Mouse (Mus musculus): ENCODE measurements around the gene 1700001C02Rik. TPM values are rescaled to one million over a fixed set of nuclear protein-coding genes. Genes with fewer than 3 reads are reported as not detected.

Gene 1700001C02Rik
- total RNA-seq, 1 experiment: not detected

- no peak overlapping the region for H3K4me3 ChIP-seq (ENCODE audit: insufficient read depth in 1 of 2, low read depth in 1 of 2, low read length in 2 of 2, poor library complexity in 1 of 2, severe bottlenecking in 1 of 2)
- in situ Hi-C loops (cut with MboI; ENCODE audit: low sequenced_read_pairs in 2 of 2, unreplicated experiment in 2 of 2): no loop called here
- no peak overlapping the region for H3K27ac ChIP-seq (ENCODE audit: insufficient read depth, low read depth, low read length, poor library complexity, severe bottlenecking)
- no peaks in the 10 kb centered on the region for H3K9me3 ChIP-seq (ENCODE audit: control insufficient read depth, insufficient read depth, low read depth, low read length)
- no peak overlapping the region for H3K9ac ChIP-seq (ENCODE audit: insufficient read depth, low read depth, low read length, poor library complexity, severe bottlenecking)
- H3K36me3 ChIP-seq (ENCODE audit: control insufficient read depth, insufficient read depth, low read length, poor library complexity, severe bottlenecking): no peaks in the 10 kb centered on the region
- no peaks in the 10 kb centered on the region for H3K4me1 ChIP-seq (ENCODE audit: control insufficient read depth in 2 of 2, insufficient read depth in 2 of 2, low read length in 2 of 2, poor library complexity in 1 of 2)
- TF ChIP-seq HCFC1 (IDR thresholded peaks at IDR 0.05; ENCODE audit: borderline replicate concordance, insufficient read depth, low read length): no peak
- no peak for TF ChIP-seq ZNF384 (IDR thresholded peaks at IDR 0.05; ENCODE audit: low read depth, low read length)
- TF ChIP-seq ZC3H11A (IDR thresholded peaks at IDR 0.05; ENCODE audit: borderline replicate concordance, low read depth, low read length): no peak
- no peak for TF ChIP-seq MAFK (IDR thresholded peaks at IDR 0.05; ENCODE audit: insufficient read depth, low read depth, low read length)
- TF ChIP-seq CHD2 (IDR thresholded peaks at IDR 0.05; ENCODE audit: low read depth, low read length): no peak
- DNase-seq (ENCODE audit: low read depth, low spot score): no peak
These were observed 17.7 kb downstream of the 1700001C02Rik start for GRCm38 (mm10) chr5:30483533-30483932.

GRCm38 (mm10) chr5:30484591-30484990, 18.7 kb downstream of the 1700001C02Rik start:
- no peaks in the 10 kb centered on the region for H3K36me3 ChIP-seq (ENCODE audit: control insufficient read depth, insufficient read depth, low read length, poor library complexity, severe bottlenecking)
- no peak overlapping the region for H3K9ac ChIP-seq (ENCODE audit: insufficient read depth, low read depth, low read length, poor library complexity, severe bottlenecking)
- H3K9me3 ChIP-seq (ENCODE audit: control insufficient read depth, insufficient read depth, low read depth, low read length): no peaks in the 10 kb centered on the region
- no peak overlapping the region for H3K27ac ChIP-seq (ENCODE audit: insufficient read depth, low read depth, low read length, poor library complexity, severe bottlenecking)
- H3K4me1 ChIP-seq (ENCODE audit: control insufficient read depth in 2 of 2, insufficient read depth in 2 of 2, low read length in 2 of 2, poor library complexity in 1 of 2): no peaks in the 10 kb centered on the region
- no peak for DNase-seq (ENCODE audit: low read depth, low spot score)
- H3K4me3 ChIP-seq (ENCODE audit: insufficient read depth in 1 of 2, low read depth in 1 of 2, low read length in 2 of 2, poor library complexity in 1 of 2, severe bottlenecking in 1 of 2): no peak overlapping the region
- TF ChIP-seq CHD2 (IDR thresholded peaks at IDR 0.05; ENCODE audit: low read depth, low read length) (no peak), ZC3H11A (IDR thresholded peaks at IDR 0.05; ENCODE audit: borderline replicate concordance, low read depth, low read length) (no peak), HCFC1 (IDR thresholded peaks at IDR 0.05; ENCODE audit: borderline replicate concordance, insufficient read depth, low read length) (no peak), MAFK (IDR thresholded peaks at IDR 0.05; ENCODE audit: insufficient read depth, low read depth, low read length) (no peak)
- in situ Hi-C loops (cut with MboI; ENCODE audit: low sequenced_read_pairs in 2 of 2, unreplicated experiment in 2 of 2): no loop called here

- no peak for TF ChIP-seq ZNF384 (IDR thresholded peaks at IDR 0.05; ENCODE audit: low read depth, low read length)
- no peak for TF ChIP-seq CHD2 (IDR thresholded peaks at IDR 0.05; ENCODE audit: low read depth, low read length)
- no peak for TF ChIP-seq MAFK (IDR thresholded peaks at IDR 0.05; ENCODE audit: insufficient read depth, low read depth, low read length)
- TF ChIP-seq ZC3H11A (IDR thresholded peaks at IDR 0.05; ENCODE audit: borderline replicate concordance, low read depth, low read length): no peak
- TF ChIP-seq HCFC1 (IDR thresholded peaks at IDR 0.05; ENCODE audit: borderline replicate concordance, insufficient read depth, low read length): no peak
- H3K4me3 ChIP-seq (ENCODE audit: insufficient read depth in 1 of 2, low read depth in 1 of 2, low read length in 2 of 2, poor library complexity in 1 of 2, severe bottlenecking in 1 of 2): no peak overlapping the region
These were observed 19.3 kb downstream of the 1700001C02Rik start for GRCm38 (mm10) chr5:30485136-30485535.

GRCm38 (mm10) chr5:30490215-30490614, 24.4 kb downstream of the 1700001C02Rik start:
- H3K27ac ChIP-seq (ENCODE audit: insufficient read depth, low read depth, low read length, poor library complexity, severe bottlenecking): no peak overlapping the region
- H3K9ac ChIP-seq (ENCODE audit: insufficient read depth, low read depth, low read length, poor library complexity, severe bottlenecking): no peak overlapping the region
- H3K4me1 ChIP-seq (ENCODE audit: control insufficient read depth in 2 of 2, insufficient read depth in 2 of 2, low read length in 2 of 2, poor library complexity in 1 of 2): 0 out of 4 replicates have a peak, but pooled peaks cover 0 to 3% of the 10 kb centered on the region in 2 experiments
- no peaks in the 10 kb centered on the region for H3K36me3 ChIP-seq (ENCODE audit: control insufficient read depth, insufficient read depth, low read length, poor library complexity, severe bottlenecking)
- DNase-seq (ENCODE audit: low read depth, low spot score): no peak
- in situ Hi-C loops (cut with MboI; ENCODE audit: low sequenced_read_pairs in 2 of 2, unreplicated experiment in 2 of 2): no loop called here
- H3K4me3 ChIP-seq (ENCODE audit: insufficient read depth in 1 of 2, low read depth in 1 of 2, low read length in 2 of 2, poor library complexity in 1 of 2, severe bottlenecking in 1 of 2): no peak overlapping the region
- H3K9me3 ChIP-seq (ENCODE audit: control insufficient read depth, insufficient read depth, low read depth, low read length): no peaks in the 10 kb centered on the region
- TF ChIP-seq CHD2 (IDR thresholded peaks at IDR 0.05; ENCODE audit: low read depth, low read length): no peak
- no peak for TF ChIP-seq ZNF384 (IDR thresholded peaks at IDR 0.05; ENCODE audit: low read depth, low read length)
- TF ChIP-seq ZC3H11A (IDR thresholded peaks at IDR 0.05; ENCODE audit: borderline replicate concordance, low read depth, low read length): no peak
- TF ChIP-seq HCFC1 (IDR thresholded peaks at IDR 0.05; ENCODE audit: borderline replicate concordance, insufficient read depth, low read length): no peak
- TF ChIP-seq MAFK (IDR thresholded peaks at IDR 0.05; ENCODE audit: insufficient read depth, low read depth, low read length): no peak

More at GRCm38 (mm10) chr5:30485136-30485535, 19.3 kb downstream of the 1700001C02Rik start:
- Histone ChIP-seq H3K9me3 (ENCODE audit: control insufficient read depth, insufficient read depth, low read depth, low read length) (no peaks in the 10 kb centered on the region), H3K27ac (ENCODE audit: insufficient read depth, low read depth, low read length, poor library complexity, severe bottlenecking) (no peak overlapping the region), H3K9ac (ENCODE audit: insufficient read depth, low read depth, low read length, poor library complexity, severe bottlenecking) (no peak overlapping the region), H3K36me3 (ENCODE audit: control insufficient read depth, insufficient read depth, low read length, poor library complexity, severe bottlenecking) (no peaks in the 10 kb centered on the region), H3K4me1 (ENCODE audit: control insufficient read depth in 2 of 2, insufficient read depth in 2 of 2, low read length in 2 of 2, poor library complexity in 1 of 2) (no peaks in the 10 kb centered on the region)
- DNase-seq (ENCODE audit: low read depth, low spot score): no peak
- in situ Hi-C loops (cut with MboI; ENCODE audit: low sequenced_read_pairs in 2 of 2, unreplicated experiment in 2 of 2): no loop called here

- in situ Hi-C loops (cut with MboI; ENCODE audit: low sequenced_read_pairs in 2 of 2, unreplicated experiment in 2 of 2): no loop called here
- H3K4me1 ChIP-seq (ENCODE audit: control insufficient read depth in 2 of 2, insufficient read depth in 2 of 2, low read length in 2 of 2, poor library complexity in 1 of 2): 0 out of 4 replicates have a peak, but pooled peaks cover 0 to 3% of the 10 kb centered on the region in 2 experiments
- no peaks in the 10 kb centered on the region for H3K9me3 ChIP-seq (ENCODE audit: control insufficient read depth, insufficient read depth, low read depth, low read length)
- no peak for TF ChIP-seq ZNF384 (IDR thresholded peaks at IDR 0.05; ENCODE audit: low read depth, low read length)
- no peak for TF ChIP-seq ZC3H11A (IDR thresholded peaks at IDR 0.05; ENCODE audit: borderline replicate concordance, low read depth, low read length)
- no peak for TF ChIP-seq CHD2 (IDR thresholded peaks at IDR 0.05; ENCODE audit: low read depth, low read length)
- no peak for TF ChIP-seq MAFK (IDR thresholded peaks at IDR 0.05; ENCODE audit: insufficient read depth, low read depth, low read length)
- TF ChIP-seq HCFC1 (IDR thresholded peaks at IDR 0.05; ENCODE audit: borderline replicate concordance, insufficient read depth, low read length): no peak
- no peak for DNase-seq (ENCODE audit: low read depth, low spot score)
- no peak overlapping the region for H3K4me3 ChIP-seq (ENCODE audit: insufficient read depth in 1 of 2, low read depth in 1 of 2, low read length in 2 of 2, poor library complexity in 1 of 2, severe bottlenecking in 1 of 2)
- H3K36me3 ChIP-seq (ENCODE audit: control insufficient read depth, insufficient read depth, low read length, poor library complexity, severe bottlenecking): no peaks in the 10 kb centered on the region
- no peak overlapping the region for H3K27ac ChIP-seq (ENCODE audit: insufficient read depth, low read depth, low read length, poor library complexity, severe bottlenecking)
- H3K9ac ChIP-seq (ENCODE audit: insufficient read depth, low read depth, low read length, poor library complexity, severe bottlenecking): no peak overlapping the region
These were observed 25.0 kb downstream of the 1700001C02Rik start for GRCm38 (mm10) chr5:30490845-30491244.
